In the genomic region with DNA sequence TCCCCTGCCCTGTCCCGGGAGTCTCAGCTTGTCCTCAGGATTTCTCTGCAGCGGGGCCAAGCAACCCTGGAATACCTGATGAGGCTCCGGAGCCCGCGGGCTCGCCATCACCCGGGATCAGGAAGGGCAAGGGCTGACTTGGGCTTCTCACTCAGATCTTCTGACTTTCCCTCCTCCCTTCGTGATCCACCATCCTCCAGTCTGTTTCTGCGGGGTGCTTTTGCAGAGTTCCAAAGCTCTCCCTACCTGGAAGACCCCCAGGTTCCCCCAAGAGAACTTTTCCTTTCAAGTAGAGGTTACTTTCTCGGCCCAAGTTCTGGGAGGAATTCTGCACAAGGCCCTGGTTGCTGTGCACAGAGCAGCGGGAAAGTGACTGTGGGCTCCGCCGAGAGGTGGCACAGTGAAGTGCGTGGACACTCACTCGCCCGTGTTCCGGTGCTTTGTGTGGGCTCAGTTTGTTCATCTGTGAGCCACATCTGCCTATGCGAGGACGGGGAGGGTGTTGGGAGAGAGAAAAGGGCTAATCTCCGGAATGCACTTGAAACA, we compare ENCODE assay signal across 8 mouse cellular contexts. TPM values are rescaled to one million over a fixed set of nuclear protein-coding genes. Genes with fewer than 3 reads are reported as not detected.
DNase-seq lines count a peak whose midpoint lies in the region; ATAC-seq and TF ChIP-seq lines count a peak whose summit lies in the region.

No protein-coding gene starts in this region.

- H3K4me1 ChIP-seq in MEL (ENCODE audit: control insufficient read depth in 1 of 2, insufficient read depth in 2 of 2, low read length in 2 of 2): peaks cover 0 to 9% of the 10 kb centered on the region in 2 experiments; a peak in 1 of 4 replicates
- peaks cover 8% of the 10 kb centered on the region; the same call in 1 of the 2 replicates for H3K4me1 ChIP-seq in forebrain, embryonic 14.5 days (ENCODE audit: control insufficient read depth, insufficient read depth, low read length)

- H3K9me3 ChIP-seq in MEL (replicated peaks; ENCODE audit: insufficient read depth, low read length): no peaks in the 10 kb centered on the region
- no peaks in the 10 kb centered on the region for H3K9me3 ChIP-seq in forebrain, embryonic 14.5 days (replicated peaks; ENCODE audit: control insufficient read depth, low read length)

- TF ChIP-seq POLR2A in MEL (IDR thresholded peaks at IDR 0.05; ENCODE audit: control insufficient read depth in 1 of 2, insufficient read depth in 1 of 2, low read depth in 1 of 2, low read length in 2 of 2, poor library complexity in 1 of 2): no peak

- peak overlapping the region; percentile 97 for H3K4me2 ChIP-seq in forebrain, embryonic 14.5 days (ENCODE audit: low read length)

- TF ChIP-seq EP300 in MEL (IDR thresholded peaks at IDR 0.05; ENCODE audit: low read depth in 1 of 2, low read length in 2 of 2): no peak

- peak in 1 of 3 experiments; percentile 11; a peak in 1 of 6 replicates for TF ChIP-seq CTCF in MEL (IDR thresholded peaks at IDR 0.05 in 2 of 3, conservative IDR thresholded peaks at IDR 0.05 in 1 of 3; ENCODE audit: control insufficient read depth in 1 of 3, insufficient read depth in 1 of 3, low read depth in 2 of 3, low read length in 3 of 3, poor library complexity in 1 of 3, severe bottlenecking in 1 of 3)

- H3K9ac ChIP-seq in MEL (ENCODE audit: control insufficient read depth, low read depth, low read length, poor library complexity, severe bottlenecking): peak overlapping the region; percentile 79
- H3K9ac ChIP-seq in forebrain, embryonic 14.5 days (ENCODE audit: low read length): peak overlapping the region; percentile 80

- H3K4me3 ChIP-seq in MEL (ENCODE audit: control insufficient read depth in 1 of 2, insufficient read depth in 1 of 2, low read depth in 2 of 2, low read length in 2 of 2): peak overlapping the region; percentile 60 to 97
- peak overlapping the region; percentile 79 for H3K4me3 ChIP-seq in forebrain, embryonic 14.5 days (ENCODE audit: low read depth, low read length)

- no peak overlapping the region for H3K27ac ChIP-seq in MEL (ENCODE audit: control insufficient read depth, low read depth, low read length)
- peak overlapping the region; percentile 48 for H3K27ac ChIP-seq in forebrain, embryonic 14.5 days (ENCODE audit: low read depth, low read length)

- H3K27me3 ChIP-seq in MEL (ENCODE audit: control insufficient read depth in 1 of 2, insufficient read depth in 2 of 2, low read length in 2 of 2): no peaks in the 10 kb centered on the region; a peak in 1 of 4 replicates
- no peaks in the 10 kb centered on the region for H3K27me3 ChIP-seq in forebrain, embryonic 14.5 days (replicated peaks; ENCODE audit: control insufficient read depth, insufficient read depth, low read length)

- WGBS in forebrain, embryonic 14.5 days: 0% methylated on average over 19 of the region's 20 CpGs

- no peak for ATAC-seq in forebrain, embryonic 14.5 days

- no peak for TF ChIP-seq RAD21 in MEL (IDR thresholded peaks at IDR 0.05; ENCODE audit: low read depth, low read length)

- peaks cover 0 to 3% of the 10 kb centered on the region in 2 experiments; a peak in 1 of 4 replicates for H3K36me3 ChIP-seq in MEL (ENCODE audit: control insufficient read depth in 1 of 2, insufficient read depth in 2 of 2, low read length in 2 of 2)
- no peaks in the 10 kb centered on the region for H3K36me3 ChIP-seq in forebrain, embryonic 14.5 days (ENCODE audit: control insufficient read depth, insufficient read depth, low read length)

- DNase-seq in MEL (ENCODE audit: low read depth, low spot score): peak; percentile 60
- peak; percentile 35 for DNase-seq in cerebellum, adult 11 months
- peak; percentile 56 for DNase-seq in forebrain, embryonic 14.5 days (ENCODE audit: low spot score)
- peak; percentile 48 for DNase-seq in heart, postnatal 4 days
- peak; percentile 31 to 59 for DNase-seq in layer of hippocampus, postnatal 10 days (ENCODE audit: low spot score in 2 of 2)
- DNase-seq in lung, postnatal 14 days: peak; percentile 49
- peak; percentile 65 for DNase-seq in retina, postnatal 1 day
- peak; percentile 35 for DNase-seq in urinary bladder, adult 2 months (ENCODE audit: low spot score)

- H3K79me2 ChIP-seq in MEL (ENCODE audit: control insufficient read depth, insufficient read depth, low read length, poor library complexity): peaks cover 4% of the 10 kb centered on the region; the same call in 1 of the 2 replicates

TF ChIP-seq in MEL, 35 proteins besides CTCF, POLR2A, EP300 and RAD21:
- TF ChIP-seq JUND (IDR thresholded peaks at IDR 0.05; ENCODE audit: low read depth, low read length): no peak
- no peak for TF ChIP-seq USF2 (IDR thresholded peaks at IDR 0.05; ENCODE audit: borderline replicate concordance in 1 of 2, insufficient read depth in 1 of 2, low read depth in 1 of 2, low read length in 2 of 2)
- TF ChIP-seq MAX (IDR thresholded peaks at IDR 0.05; ENCODE audit: low read length): no peak
- no peak for TF ChIP-seq POLR2AphosphoS5 (IDR thresholded peaks at IDR 0.05; ENCODE audit: borderline replicate concordance, low read depth, low read length)
- TF ChIP-seq ELF1 (IDR thresholded peaks at IDR 0.05; ENCODE audit: low read depth, low read length): no peak
- TF ChIP-seq TAL1 (IDR thresholded peaks at IDR 0.05; ENCODE audit: low read length): no peak
- no peak for TF ChIP-seq HCFC1 (IDR thresholded peaks at IDR 0.05; ENCODE audit: low read depth, low read length)
- no peak for TF ChIP-seq CHD1 (IDR thresholded peaks at IDR 0.05; ENCODE audit: low read depth, low read length)
- TF ChIP-seq ZNF384 (IDR thresholded peaks at IDR 0.05; ENCODE audit: low read depth, low read length): no peak

RNA-seq across cellular contexts. Expression of gene Tfdp2, which starts 0.6 kb away (rescaled TPM):
- total RNA-seq in MEL (2012; rRNA removed): 7.7 TPM in 2 replicates
- polyA plus RNA-seq in MEL (2012; ENCODE audit: insufficient read depth in 1 of 2, insufficient read length in 2 of 2, low read depth in 1 of 2, low replicate concordance in 2 of 2, missing spikeins in 1 of 2): 10 to 100 TPM in 1 of 2 experiments, not detected in 1; 15.4 TPM
- polyA plus RNA-seq in forebrain, embryonic 14.5 days (2014; fragmentation: Nextera tagmentation; extraction: Ambion mirVana): 35.2 and 37.8 TPM in 2 replicates
- total RNA-seq in heart, postnatal 4 days (2021): 10 to 100 TPM; 34.8 to 40.0 TPM
- total RNA-seq in layer of hippocampus, postnatal 10 days (2021): 10 to 100 TPM; 21.0 to 24.5 TPM
- polyA plus RNA-seq in urinary bladder, adult 2 months (2012; rRNA removed): 14.9 and 20.3 TPM in 2 replicates
